Mouse (Mus musculus) G1E (cell line): ENCODE measurements at regions not wholly inside any gene's neighbourhood (a gene's known extent, or its start where the extent isn't known, plus 50 kb on each side); places are given as distances from the start of the nearest gene placed in this dataset.

ENCODE experiments used
- CTCF ChIP-seq: IDR thresholded peaks from 2 replicates; pipeline ENCODE4 v1.5.1; 2012; ENCODE audit warnings: low read depth, low read length, inconsistent platforms, mixed read lengths
- GATA1 ChIP-seq: IDR thresholded peaks from 2 replicates; pipeline ENCODE4 v1.6.1; 2012; ENCODE audit warnings: borderline replicate concordance, low read length, inconsistent platforms, mixed read lengths
- POLR2AphosphoS5 ChIP-seq: IDR thresholded peaks from 2 replicates; pipeline ENCODE4 v1.6.1; 2012; ENCODE audit warnings: low read depth, low read length, inconsistent platforms; ENCODE audit not compliant: insufficient replicate concordance

- TF ChIP-seq CTCF = no peak
- no peak for TF ChIP-seq GATA1
- no peak for TF ChIP-seq POLR2AphosphoS5
Observed at GRCm38 (mm10) chr14:25017860-25018259, 441.1 kb upstream of the Zmiz1 start.
